Mouse (Mus musculus): Measurements from ENCODE around the gene Cxcr4.

GRCm38 (mm10) chr1:128539555-128539954, 52.5 kb downstream of the Cxcr4 start:
- TF ChIP-seq CTCF (IDR thresholded peaks at IDR 0.05; ENCODE audit: low read depth), result no peak
- TF ChIP-seq EP300 (IDR thresholded peaks at IDR 0.05; ENCODE audit: low read depth), result no peak

Data from heart, postnatal 0 days (tissue).